Mouse (Mus musculus) liver, embryonic 13.5 days (tissue): Measurements from ENCODE around the gene Ahnak2. TPM values are rescaled to one million over a fixed set of nuclear protein-coding genes. Genes with fewer than 3 reads are reported as not detected.

ENCODE experiments used
- ATAC-seq: fragments of 200-750 bp; cut with Nextera tagmentation; 2 replicates; pipeline ENCODE4 v1.8.0; 2017; ENCODE audit warnings: low read depth, mild to moderate bottlenecking, moderate number of reproducible peaks, moderate library complexity
- DNase-seq: peaks from one replicate; pipeline ENCODE4 v3.0.0; 2022
- H3K27ac ChIP-seq: fragments of 300-500 bp; sonication (generic); 2 replicates; pipeline ENCODE4 v1.5.1; 2015; ENCODE audit warnings: moderate library complexity, mild to moderate bottlenecking, inconsistent platforms
- H3K27me3 ChIP-seq: fragments of 300-500 bp; sonication (generic); 2 replicates; pipeline ENCODE4 v1.6.1; 2015; ENCODE audit warnings: mild to moderate bottlenecking, inconsistent platforms
- H3K36me3 ChIP-seq: fragments of 300-500 bp; sonication (generic); 2 replicates; pipeline ENCODE4 v1.6.1; 2015; ENCODE audit warnings: mild to moderate bottlenecking, inconsistent platforms
- H3K4me1 ChIP-seq: fragments of 300-500 bp; sonication (generic); replicated peaks from 2 replicates; pipeline ENCODE4 v1.6.1; 2015; ENCODE audit warnings: inconsistent platforms
- H3K4me2 ChIP-seq: fragments of 300-500 bp; sonication (generic); 2 replicates; pipeline ENCODE4 v1.6.1; 2015; ENCODE audit warnings: inconsistent platforms, mild to moderate bottlenecking, moderate library complexity
- H3K4me3 ChIP-seq: fragments of 300-500 bp; sonication (generic); replicated peaks from 2 replicates; pipeline ENCODE4 v1.5.1; 2015; ENCODE audit warnings: mild to moderate bottlenecking, inconsistent platforms
- H3K9ac ChIP-seq: fragments of 300-500 bp; sonication (generic); 2 replicates; pipeline ENCODE4 v1.6.1; 2015; ENCODE audit warnings: mild to moderate bottlenecking, inconsistent platforms
- H3K9me3 ChIP-seq: fragments of 300-500 bp; sonication (generic); replicated peaks from 2 replicates; pipeline ENCODE4 v1.6.1; 2016; ENCODE audit warnings: inconsistent platforms
- WGBS: fragments of 180-500 bp; shearing (Covaris S2); methylation state at CpG from one replicate; pipeline ENCODE4 v1.1.7; 2015; ENCODE audit not compliant: insufficient replicate concordance; 5-methylcytosine and 5-hydroxymethylcytosine counted together
- polyA plus RNA-seq: library from polyadenylated mRNA; unstranded; fragments of >200 nt; fragmentation: Nextera tagmentation; extraction: Ambion mirVana; gene quantifications from 2 replicates; pipeline ENCODE4 v1.2.1, GENCODE M21; 2015

Gene Ahnak2
- polyA plus RNA-seq, 1 experiment from 2014 or later, result 0.15 TPM

DNA sequence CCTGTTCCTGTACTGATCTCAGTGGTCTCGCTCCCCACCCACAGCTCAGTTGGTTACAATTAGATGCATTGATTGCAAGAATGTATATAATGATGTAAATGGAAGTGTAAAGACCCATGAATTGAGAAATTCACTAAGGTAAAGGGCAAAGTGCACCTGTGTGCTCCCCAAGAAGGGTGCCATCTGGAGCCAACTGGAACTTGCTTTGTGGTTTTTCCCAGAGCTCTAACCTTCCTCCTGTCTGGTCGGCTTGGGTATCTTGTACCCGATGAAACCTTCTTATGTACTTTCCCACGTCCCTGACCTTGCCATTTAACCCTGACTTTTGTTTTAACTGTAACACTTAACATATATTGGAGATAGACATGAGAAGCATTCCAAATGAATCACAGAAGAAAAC is 46.6 kb downstream of the Ahnak2 start:
- no peak for ATAC-seq
- no peak for DNase-seq
- Histone ChIP-seq H3K9ac (no peak overlapping the region), H3K4me2 (no peak overlapping the region), H3K9me3 (no peaks in the 10 kb centered on the region), H3K27ac (no peak overlapping the region), H3K4me3 (no peak overlapping the region), H3K36me3 (no peaks in the 10 kb centered on the region), H3K27me3 (0 out of 2 replicates have a peak, but pooled peaks cover 8% of the 10 kb centered on the region), H3K4me1 (no peaks in the 10 kb centered on the region; the same call in 1 of the 2 replicates)
- WGBS, result 42% methylated on average over 4 of the region's 4 CpGs

DNA sequence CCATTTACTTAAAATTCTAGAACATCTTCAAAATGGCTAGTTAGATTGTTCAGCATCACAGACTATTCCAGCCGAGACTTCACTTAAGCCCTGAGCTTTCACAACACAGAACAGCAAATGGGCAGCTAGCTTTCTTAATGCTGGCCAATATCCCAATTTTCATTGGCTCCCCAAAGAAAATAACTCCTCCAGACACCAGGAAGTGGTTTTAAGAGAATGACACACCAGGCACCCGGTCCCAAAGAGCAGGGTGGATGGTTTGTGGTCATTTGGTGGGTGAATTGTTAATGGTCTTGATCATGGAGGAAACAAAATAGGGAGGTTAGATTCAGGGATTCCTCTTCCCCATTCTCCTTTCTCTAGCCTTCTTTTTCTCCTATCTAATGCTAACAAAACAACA is 50.1 kb downstream of the Ahnak2 start:
- Histone ChIP-seq H3K4me1 (no peaks in the 10 kb centered on the region; the same call in 1 of the 2 replicates), H3K9me3 (no peaks in the 10 kb centered on the region), H3K4me3 (no peak overlapping the region), H3K36me3 (no peaks in the 10 kb centered on the region), H3K27ac (no peak overlapping the region), H3K4me2 (no peak overlapping the region), H3K9ac (no peak overlapping the region), H3K27me3 (peaks cover 16% of the 10 kb centered on the region; the same call in 1 of the 2 replicates)
- no peak for ATAC-seq
- WGBS, result 18% methylated on average over 2 of the region's 2 CpGs
- DNase-seq, result no peak

DNA sequence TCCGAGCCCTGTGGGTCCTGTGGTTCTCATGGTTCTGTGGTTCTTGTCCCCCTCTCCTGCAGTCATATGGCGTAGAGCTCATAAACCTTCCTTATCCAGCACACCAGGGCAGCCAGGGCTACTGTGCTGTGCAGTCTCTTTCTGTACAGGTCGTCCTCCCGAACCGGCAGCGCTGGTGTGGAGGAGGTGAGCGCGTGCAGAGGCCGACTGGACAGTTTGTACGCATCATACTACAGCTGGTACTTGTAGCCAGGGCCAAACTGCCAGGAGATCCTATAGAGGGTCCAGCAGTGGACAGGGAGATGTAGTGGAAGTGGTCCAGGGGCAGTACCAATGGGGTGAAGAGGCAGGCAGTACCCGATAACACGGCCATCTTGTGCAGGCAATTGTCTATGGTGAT is 51.5 kb downstream of the Ahnak2 start:
- no peak overlapping the region for H3K9ac ChIP-seq
- H3K27me3 ChIP-seq, result peaks cover 16% of the 10 kb centered on the region; the same call in 1 of the 2 replicates
- H3K4me3 ChIP-seq, result no peak overlapping the region
- no peaks in the 10 kb centered on the region for H3K9me3 ChIP-seq
- H3K4me2 ChIP-seq, result no peak overlapping the region
- no peak overlapping the region for H3K27ac ChIP-seq
- no peaks in the 10 kb centered on the region for H3K36me3 ChIP-seq
- H3K4me1 ChIP-seq, result no peaks in the 10 kb centered on the region; the same call in 1 of the 2 replicates
- WGBS, result 73% methylated on average over 12 of the region's 12 CpGs
- ATAC-seq (no peak), DNase-seq (no peak)

DNA sequence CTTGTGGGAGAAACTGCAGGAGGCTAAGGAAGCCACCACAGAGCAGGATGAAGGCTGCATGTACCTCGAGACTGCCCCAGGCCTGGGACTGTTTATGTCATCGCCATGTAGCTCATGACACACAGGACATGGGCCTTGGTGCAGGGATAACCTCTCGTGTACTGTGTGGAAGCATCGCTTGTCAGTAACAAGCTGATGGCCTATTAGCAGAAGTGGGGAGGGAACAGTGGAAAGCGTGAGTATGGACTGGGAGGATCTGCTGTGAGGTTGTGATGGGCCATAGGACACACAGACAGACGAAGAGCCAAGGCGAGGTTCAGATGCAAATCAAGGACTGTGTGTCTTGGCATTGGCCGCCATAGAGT is 54.9 kb downstream of the Ahnak2 start:
- ATAC-seq (0 out of 2 replicates have a peak, but pooled peaks have one; percentile 16), DNase-seq (no peak)
- 58% methylated on average over 8 of the region's 8 CpGs for WGBS
- Histone ChIP-seq H3K9ac (no peak overlapping the region), H3K4me2 (no peak overlapping the region), H3K27me3 (peaks cover 12% of the 10 kb centered on the region; the same call in 1 of the 2 replicates), H3K4me3 (no peak overlapping the region), H3K9me3 (no peaks in the 10 kb centered on the region), H3K27ac (no peak overlapping the region), H3K36me3 (no peaks in the 10 kb centered on the region; the same call in 1 of the 2 replicates), H3K4me1 (no peaks in the 10 kb centered on the region)

DNA sequence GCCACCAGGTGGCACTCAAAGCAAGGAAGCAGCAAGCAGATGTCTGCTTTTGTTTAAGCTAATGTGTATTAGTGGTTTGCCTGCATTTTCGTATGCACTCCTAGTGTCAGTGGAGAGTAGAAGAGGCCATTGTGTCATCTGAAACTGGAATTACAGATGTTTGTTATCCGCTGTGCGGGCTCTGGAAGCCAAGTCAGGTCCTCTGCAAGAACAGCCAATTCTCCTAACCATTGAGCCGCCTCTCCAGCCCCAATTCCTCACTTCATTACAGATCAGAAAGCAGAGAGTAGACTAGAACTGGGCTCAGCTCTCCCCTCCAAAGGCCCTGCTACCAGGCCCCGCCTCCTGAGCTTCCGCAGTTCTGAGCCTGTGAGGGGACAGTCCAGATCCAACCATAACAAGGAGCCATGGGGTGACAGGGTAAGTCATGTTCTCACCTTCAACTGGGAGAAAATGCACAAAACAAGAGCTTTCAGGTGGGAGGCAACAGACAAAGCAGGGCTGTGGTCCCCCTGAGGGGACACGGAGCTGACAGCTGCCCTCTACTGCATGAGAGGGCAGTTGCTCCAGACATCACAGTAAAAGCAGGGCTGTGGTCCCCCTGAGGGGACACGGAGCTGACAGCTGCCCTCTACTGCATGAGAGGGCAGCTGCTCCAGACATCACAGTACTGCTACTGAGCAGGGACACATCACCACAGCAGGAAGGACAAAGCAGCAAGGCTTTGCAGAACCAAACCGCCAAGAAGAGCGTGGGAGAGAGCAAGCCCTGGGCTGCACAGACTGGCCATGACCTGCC is 55.5 kb downstream of the Ahnak2 start:
- Histone ChIP-seq H3K9ac (no peak overlapping the region), H3K27ac (no peak overlapping the region), H3K4me1 (no peaks in the 10 kb centered on the region), H3K4me3 (no peak overlapping the region), H3K9me3 (no peaks in the 10 kb centered on the region), H3K4me2 (no peak overlapping the region), H3K27me3 (peaks cover 12% of the 10 kb centered on the region; the same call in 1 of the 2 replicates), H3K36me3 (no peaks in the 10 kb centered on the region; the same call in 1 of the 2 replicates)
- 0 out of 2 replicates have a peak, but pooled peaks have one; percentile 6 for ATAC-seq
- no peak for DNase-seq
- 25% methylated on average over 10 of the region's 10 CpGs for WGBS

DNA sequence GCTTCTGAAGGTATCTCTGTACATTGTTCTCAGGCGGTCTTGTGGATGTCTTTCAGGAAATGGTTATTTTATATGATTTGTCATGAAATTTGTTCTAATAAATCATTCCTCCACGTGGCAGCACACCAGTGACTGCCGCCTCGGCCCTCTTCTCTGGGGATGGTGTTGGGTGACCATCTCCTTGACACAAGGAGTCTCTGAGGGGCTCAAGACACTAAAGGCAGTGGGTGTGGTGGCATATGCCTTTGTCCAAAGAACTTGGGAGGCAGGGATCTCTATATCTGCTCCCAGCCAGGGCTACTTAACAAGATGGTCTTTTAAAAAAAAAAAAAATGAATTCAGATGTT is 56.0 kb downstream of the Ahnak2 start:
- H3K27ac ChIP-seq, result no peak overlapping the region
- ATAC-seq (no peak), DNase-seq (no peak)
- no peaks in the 10 kb centered on the region; the same call in 1 of the 2 replicates for H3K36me3 ChIP-seq
- peaks cover 12% of the 10 kb centered on the region; the same call in 1 of the 2 replicates for H3K27me3 ChIP-seq
- WGBS, result 70% methylated on average over 4 of the region's 4 CpGs
- no peak overlapping the region for H3K9ac ChIP-seq
- H3K9me3 ChIP-seq, result no peaks in the 10 kb centered on the region
- no peak overlapping the region for H3K4me2 ChIP-seq
- H3K4me1 ChIP-seq, result no peaks in the 10 kb centered on the region
- no peak overlapping the region for H3K4me3 ChIP-seq

DNA sequence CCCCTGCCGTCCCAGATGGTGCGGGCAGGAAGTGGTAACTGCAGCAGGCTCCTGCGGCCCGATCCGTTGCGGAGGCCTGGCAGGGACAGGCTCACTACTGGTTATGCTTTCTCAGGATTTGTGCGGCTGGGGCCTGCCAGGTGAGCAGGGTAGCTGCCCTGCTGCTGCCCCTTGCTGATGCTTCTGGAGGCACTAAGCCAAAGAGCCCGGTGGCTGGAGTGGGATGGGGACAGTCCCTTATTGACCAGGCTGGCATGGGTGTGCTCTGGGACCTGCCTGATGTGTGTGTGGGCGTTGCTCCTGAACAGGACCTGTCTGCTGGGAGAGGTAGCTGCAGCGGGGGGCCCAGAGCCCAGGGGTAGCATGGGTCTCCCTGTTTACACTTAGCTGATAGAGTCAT is 56.7 kb downstream of the Ahnak2 start:
- DNase-seq, result no peak
- Histone ChIP-seq H3K27me3 (peaks cover 8% of the 10 kb centered on the region; the same call in 1 of the 2 replicates), H3K4me2 (no peak overlapping the region), H3K4me1 (no peaks in the 10 kb centered on the region), H3K36me3 (no peaks in the 10 kb centered on the region; the same call in 1 of the 2 replicates), H3K4me3 (no peak overlapping the region), H3K9me3 (no peaks in the 10 kb centered on the region), H3K9ac (no peak overlapping the region), H3K27ac (no peak overlapping the region)
- 73% methylated on average over 10 of the region's 10 CpGs for WGBS
- ATAC-seq, result no peak

DNA sequence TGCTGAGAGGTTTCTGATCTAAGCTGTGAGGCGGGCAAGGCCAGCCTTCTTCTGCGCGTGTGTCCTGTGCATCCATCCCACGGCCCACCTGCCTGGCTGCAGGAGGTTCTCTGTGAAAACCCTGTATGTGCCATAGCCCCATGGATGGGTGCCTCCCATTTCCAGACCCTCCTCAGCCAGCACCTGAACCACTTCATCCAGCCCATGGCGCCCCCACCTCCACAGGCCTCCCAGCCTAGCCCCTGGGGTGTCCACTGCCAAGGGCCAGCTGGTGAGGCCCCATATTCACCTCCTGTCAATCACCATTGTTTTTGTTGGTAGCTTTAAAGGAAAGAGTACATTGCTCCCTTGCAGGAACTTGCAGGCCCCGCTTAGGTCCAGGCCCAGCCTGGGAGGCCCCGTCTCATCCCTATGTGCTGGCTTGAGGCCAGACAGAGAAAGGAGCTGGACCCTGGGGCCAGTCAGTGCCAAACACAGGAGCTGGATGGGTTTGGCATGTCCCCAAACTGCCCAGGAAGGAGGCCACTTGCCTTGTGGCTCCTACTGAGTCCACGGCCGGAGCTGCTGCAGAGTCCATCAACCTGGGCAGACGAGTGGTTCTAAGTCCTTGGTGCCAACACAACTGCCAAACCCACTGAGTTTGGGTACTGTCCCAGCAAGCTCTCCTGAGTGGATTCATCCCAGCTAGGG is 57.4 kb downstream of the Ahnak2 start:
- Histone ChIP-seq H3K4me3 (no peak overlapping the region), H3K36me3 (no peaks in the 10 kb centered on the region; the same call in 1 of the 2 replicates), H3K9me3 (no peaks in the 10 kb centered on the region), H3K9ac (no peak overlapping the region), H3K4me1 (no peaks in the 10 kb centered on the region), H3K4me2 (no peak overlapping the region), H3K27ac (no peak overlapping the region), H3K27me3 (peaks cover 4% of the 10 kb centered on the region; the same call in 1 of the 2 replicates)
- WGBS, result 75% methylated on average over 10 of the region's 10 CpGs
- ATAC-seq (no peak), DNase-seq (no peak)

DNA sequence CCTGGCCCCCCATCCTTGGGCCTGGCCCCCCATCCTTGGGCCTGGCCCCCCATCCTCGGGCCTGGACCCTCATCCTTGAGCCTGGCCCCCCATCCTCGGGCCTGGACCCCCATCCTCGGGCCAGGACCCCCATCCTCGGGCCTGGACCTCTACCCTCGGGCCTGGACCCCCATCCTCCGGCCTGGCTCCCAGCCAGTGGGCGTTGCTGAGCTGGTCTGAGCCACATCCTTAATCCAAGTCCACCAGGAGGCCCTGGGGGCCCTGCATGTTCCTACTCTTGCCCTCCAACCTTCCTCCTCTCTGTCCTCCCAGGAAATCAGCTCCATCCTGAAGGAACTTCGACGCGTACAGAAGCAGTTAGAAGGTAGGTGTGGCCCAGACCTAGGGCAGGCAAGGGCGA is 58.2 kb downstream of the Ahnak2 start:
- Histone ChIP-seq H3K4me2 (no peak overlapping the region), H3K4me1 (no peaks in the 10 kb centered on the region), H3K36me3 (peaks cover 4% of the 10 kb centered on the region; the same call in 1 of the 2 replicates), H3K9ac (no peak overlapping the region), H3K27ac (no peak overlapping the region), H3K9me3 (no peaks in the 10 kb centered on the region), H3K4me3 (no peak overlapping the region), H3K27me3 (0 out of 2 replicates have a peak, but pooled peaks cover 3% of the 10 kb centered on the region)
- DNase-seq, result no peak
- 67% methylated on average over 9 of the region's 11 CpGs for WGBS
- no peak for ATAC-seq

DNA sequence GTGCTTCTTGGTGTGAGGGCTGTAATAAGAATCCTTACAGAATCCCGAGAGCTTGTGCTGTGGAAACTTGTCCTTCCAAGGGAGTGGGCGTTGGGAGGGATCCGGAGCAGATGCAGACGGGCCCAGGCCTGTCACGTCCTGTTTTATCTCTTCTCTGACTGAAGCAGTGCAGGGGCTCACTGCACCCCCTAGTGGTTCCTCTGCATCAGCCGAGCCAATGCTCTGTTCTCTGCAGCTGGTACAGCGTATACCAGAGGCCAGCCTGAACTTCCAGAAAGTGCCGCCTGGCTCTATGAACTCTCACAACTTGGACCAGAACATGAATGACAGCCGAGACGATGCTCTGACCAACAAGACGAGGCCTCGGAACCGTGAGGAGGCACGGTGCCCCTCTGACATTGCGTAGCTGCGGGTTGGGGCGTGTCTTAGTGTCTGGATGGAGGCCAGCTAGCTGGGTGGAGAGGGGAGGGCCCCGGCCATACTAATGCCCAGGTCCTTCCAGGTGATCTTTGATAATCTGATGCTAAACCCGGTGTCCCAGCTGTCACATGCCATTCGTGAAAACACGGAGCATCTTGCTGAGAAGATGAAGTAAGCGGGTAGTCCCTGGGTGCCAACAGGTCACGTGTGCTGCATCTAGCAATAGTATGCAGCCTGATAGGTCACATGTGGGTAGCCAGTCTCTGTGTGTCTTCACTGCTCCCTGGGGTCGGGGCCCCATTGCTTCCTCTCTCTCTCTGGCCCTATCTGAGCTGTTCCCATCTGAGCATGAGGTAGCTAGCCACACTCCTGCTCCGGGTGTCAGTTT is 59.1 kb downstream of the Ahnak2 start:
- Histone ChIP-seq H3K36me3 (peaks cover 12% of the 10 kb centered on the region; the same call in 1 of the 2 replicates), H3K27me3 (no peaks in the 10 kb centered on the region), H3K4me3 (no peak overlapping the region), H3K27ac (no peak overlapping the region), H3K4me2 (no peak overlapping the region), H3K9me3 (no peaks in the 10 kb centered on the region), H3K4me1 (no peaks in the 10 kb centered on the region), H3K9ac (no peak overlapping the region)
- ATAC-seq (0 out of 2 replicates have a peak, but pooled peaks have one; percentile 18), DNase-seq (peak; percentile 42)
- whole genome bisulfite sequencing, result 47% methylated on average over 25 of the region's 25 CpGs

DNA sequence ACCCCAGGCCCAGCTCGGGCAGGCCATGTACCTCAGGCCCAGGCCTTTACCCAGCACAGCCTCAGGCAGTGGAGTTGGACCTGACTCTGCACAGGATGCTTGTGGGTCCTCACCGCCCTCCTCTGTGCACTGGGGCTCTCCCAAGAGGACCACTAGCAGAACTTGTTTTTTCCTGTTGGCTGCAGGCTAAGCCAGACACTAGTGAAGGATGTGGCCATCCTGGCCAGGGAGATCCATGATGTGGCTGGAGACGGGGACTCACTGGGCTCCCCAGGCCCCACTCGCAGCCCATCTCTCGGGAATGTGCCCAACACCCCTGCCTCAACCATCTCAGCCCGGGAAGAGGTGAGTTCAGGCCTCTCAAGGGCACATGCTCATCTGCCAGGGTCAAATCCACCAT is 59.7 kb downstream of the Ahnak2 start:
- no peak for ATAC-seq
- Histone ChIP-seq H3K4me3 (no peak overlapping the region), H3K27me3 (no peaks in the 10 kb centered on the region), H3K36me3 (peaks cover 13% of the 10 kb centered on the region; the same call in 1 of the 2 replicates), H3K4me1 (no peaks in the 10 kb centered on the region), H3K27ac (no peak overlapping the region), H3K4me2 (no peak overlapping the region), H3K9ac (no peak overlapping the region), H3K9me3 (no peaks in the 10 kb centered on the region)
- DNase-seq, result no peak
- WGBS, result 44% methylated on average over 6 of the region's 6 CpGs
